Mouse (Mus musculus) cerebellum, adult (tissue): ENCODE data around the gene Gfra1.

ENCODE experiments used
- ATAC-seq: cut with Nextera tagmentation; 2 replicates; pipeline ENCODE4 v1.9.2; 2017; ENCODE audit warnings: mild to moderate bottlenecking, moderate library complexity, mixed read lengths; ENCODE audit not compliant: insufficient number of reproducible peaks, low FRiP score, low TSS enrichment

Gfra1 gene

DNA sequence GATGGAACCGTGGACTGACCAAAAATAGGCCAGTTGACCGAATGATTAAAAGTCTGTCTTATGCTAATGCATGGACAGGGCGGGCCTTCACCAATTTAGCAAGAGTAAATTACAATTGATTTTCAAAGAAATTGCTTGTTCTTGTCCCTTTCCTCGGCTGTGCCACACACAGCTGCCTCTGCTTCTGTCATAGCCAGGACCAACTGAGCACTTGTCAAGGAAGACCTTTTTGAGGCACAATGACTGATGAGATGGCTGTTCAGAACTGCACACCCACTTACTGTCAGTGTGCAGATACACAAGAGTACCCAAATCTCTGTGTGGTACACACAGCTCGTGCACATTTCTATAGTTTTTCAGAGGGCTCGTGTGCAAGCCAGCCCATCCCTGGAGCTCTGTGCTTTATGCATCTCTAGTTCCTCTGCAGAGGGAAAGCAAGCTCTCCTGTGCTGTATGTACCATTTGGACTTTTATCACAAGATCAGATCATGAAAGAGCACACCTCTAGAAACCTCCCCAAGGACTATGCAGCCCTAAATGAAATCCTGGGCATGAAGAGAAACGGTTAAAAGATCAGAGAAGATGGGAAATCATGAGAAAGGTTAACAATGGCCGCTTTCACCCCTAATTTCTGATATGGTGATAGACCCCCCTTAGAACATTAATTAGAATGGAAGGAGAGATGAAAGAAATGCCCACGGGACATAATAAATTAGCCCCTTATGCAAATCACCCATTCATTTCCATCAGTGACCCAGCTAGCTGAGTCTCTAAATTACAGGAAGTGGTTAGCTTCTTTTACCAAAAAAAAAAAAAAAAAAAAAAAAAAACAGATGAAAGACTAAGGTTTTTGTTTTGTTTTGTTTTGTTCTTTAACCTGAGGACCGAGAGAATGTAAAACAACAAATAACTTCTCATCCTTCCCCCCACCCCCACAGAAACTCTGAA lies 12.7 kb downstream of the Gfra1 start:
- no peak for ATAC-seq

- ATAC-seq: no peak
Observed at GRCm38 (mm10) chr19:58441785-58442184, 13.9 kb downstream of the Gfra1 start.

- ATAC-seq: no peak
Observed at GRCm38 (mm10) chr19:58441246-58441645, 14.5 kb downstream of the Gfra1 start.

GRCm38 (mm10) chr19:58438762-58439161 lies 16.9 kb downstream of the Gfra1 start:
- no peak for ATAC-seq

DNA sequence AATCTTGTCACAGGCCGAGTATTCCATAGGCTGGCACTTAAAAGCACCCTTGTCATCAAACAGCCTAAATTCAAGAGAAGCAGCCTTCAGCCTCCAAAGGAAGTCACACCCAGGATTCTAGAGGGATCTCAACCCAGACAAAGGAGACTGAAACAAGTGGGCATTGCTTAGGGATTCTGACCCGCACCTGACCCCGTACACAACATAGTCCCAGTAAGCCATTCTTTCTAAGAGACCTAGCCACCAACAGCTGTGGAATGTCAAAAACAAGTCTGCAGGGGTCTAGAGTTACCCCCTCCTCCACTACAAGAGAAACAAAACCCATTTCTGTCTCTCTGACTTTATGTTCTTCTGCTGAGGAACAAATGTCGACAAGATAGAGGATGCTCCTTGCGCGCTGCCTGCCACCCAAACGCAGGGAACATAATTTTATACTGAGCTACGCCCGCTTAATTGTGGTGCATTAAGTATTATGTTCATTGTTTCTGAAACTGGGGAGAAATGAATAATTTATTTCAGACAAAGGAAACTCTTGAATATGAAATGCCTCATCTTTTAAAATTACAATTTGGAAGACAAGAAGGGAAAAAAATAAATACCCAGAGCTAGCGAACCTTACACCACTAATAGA lies 18.2 kb downstream of the Gfra1 start:
- no peak for ATAC-seq

- no peak for ATAC-seq
Observed at GRCm38 (mm10) chr19:58436874-58437273, 18.8 kb downstream of the Gfra1 start.

DNA sequence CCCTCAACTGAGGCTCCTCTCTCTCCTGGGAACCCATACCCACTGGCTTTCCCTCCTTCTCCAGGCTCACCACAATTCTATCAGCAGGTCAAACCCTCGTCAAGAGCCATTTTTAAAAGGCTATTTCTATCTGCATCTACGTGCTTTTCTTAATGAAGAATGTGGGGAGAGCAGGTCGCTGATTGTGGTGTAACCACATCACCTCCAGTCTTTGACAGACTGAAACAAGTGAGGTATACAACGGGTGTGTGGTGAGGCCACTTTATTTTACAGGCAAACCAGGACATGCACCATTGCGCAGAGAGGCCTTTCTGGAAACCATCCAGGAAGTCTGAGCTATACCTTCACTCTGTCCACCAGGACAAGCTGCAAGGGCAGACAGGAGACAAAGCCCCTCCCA lies 19.8 kb downstream of the Gfra1 start:
- ATAC-seq: no peak

- ATAC-seq: no peak
Observed at GRCm38 (mm10) chr19:58432840-58433239, 22.9 kb downstream of the Gfra1 start.

- no peak for ATAC-seq
Observed at GRCm38 (mm10) chr19:58428546-58428945, 27.2 kb downstream of the Gfra1 start.

DNA sequence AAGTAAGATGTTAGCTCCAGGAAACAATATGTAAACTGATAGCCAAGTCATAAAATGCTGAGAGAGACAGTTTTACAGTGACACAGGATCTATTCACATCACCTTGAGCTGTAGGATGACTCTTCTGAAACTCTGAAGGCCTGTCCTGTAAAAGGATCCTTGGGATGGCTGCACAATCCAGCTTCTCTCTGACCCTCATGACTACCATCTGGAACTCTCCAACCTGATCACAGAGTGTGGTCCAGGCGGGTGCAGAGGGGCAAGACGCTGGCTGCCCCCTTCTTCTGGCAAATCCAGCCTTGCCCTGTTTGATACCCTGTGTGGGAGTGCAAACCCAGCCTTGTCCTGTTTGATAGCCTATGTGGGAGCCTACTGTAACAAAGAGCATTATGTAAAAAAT lies 28.4 kb downstream of the Gfra1 start:
- ATAC-seq: no peak

- no peak for ATAC-seq
Observed at GRCm38 (mm10) chr19:58424928-58425327, 30.8 kb downstream of the Gfra1 start.

- ATAC-seq: no peak
Observed at GRCm38 (mm10) chr19:58424179-58424578, 31.5 kb downstream of the Gfra1 start.

DNA sequence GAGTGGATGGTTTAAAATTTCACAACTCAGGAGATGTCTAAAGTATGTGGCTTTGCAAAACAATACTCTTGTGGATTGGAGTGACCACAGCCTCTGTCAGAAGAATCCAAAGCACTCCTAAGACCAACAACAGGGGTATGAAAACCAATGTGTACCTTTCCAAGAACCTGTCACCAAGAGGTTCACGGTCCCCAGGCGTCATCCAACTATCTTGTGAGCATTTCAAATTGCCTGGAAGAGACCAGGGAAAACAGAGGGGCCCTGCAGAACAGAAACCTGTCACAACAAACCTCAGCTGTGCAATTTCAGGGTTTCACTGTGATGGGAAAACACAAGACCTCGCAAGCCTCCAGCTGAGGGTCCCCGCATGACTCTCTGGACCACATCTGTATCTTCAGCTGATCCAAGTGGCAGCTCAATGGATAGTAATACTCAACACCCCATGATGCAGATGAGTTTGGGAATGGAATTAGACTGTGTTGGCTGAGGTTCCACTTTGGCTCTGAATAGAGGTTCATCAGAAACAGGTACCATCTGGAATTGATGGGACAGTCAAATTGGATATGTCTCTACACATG lies 32.7 kb downstream of the Gfra1 start:
- no peak for ATAC-seq

DNA sequence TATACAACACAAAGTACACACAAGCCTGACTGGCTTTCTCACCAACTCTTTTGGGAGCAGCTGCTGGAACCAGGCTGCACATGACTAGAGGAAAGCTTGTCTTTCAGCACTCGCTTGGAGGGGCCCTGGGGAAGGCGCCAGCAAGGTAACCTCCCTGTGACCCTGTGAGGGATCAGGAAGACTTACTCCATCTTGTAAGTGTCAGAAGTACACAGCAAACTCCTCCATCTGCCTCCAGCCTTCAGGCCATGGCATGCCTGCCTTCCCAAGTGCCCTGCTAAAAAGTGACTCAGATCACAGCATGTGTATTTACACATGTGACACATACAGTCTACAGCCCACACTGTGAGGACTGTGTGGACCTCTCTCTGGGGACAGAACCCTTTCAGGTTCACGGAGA lies 36.0 kb downstream of the Gfra1 start:
- no peak for ATAC-seq

GRCm38 (mm10) chr19:58419278-58419677 lies 36.4 kb downstream of the Gfra1 start:
- no peak for ATAC-seq

DNA sequence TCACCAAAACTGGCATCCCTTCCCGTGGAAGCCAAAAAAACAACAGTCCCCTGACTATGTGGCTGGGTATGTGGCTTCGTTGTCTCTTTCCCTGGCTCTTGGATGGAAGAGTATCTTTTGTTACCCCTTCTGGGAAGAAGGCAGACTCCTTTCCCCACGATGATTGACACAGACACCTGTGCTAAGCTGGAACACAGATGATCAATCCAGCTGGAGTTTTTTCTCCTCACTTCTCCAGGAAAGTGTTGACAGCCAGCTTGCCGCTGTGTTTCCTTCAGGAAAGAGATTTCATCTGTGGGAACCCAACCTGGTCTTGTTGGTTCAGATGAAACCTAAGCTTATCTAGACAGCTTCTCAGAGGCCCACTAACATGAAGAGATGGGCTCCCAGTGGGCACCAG lies 40.5 kb downstream of the Gfra1 start:
- no peak for ATAC-seq

- ATAC-seq: no peak
Observed at GRCm38 (mm10) chr19:58414733-58415132, 41.0 kb downstream of the Gfra1 start.

GRCm38 (mm10) chr19:58413290-58413689 lies 42.4 kb downstream of the Gfra1 start:
- ATAC-seq: no peak

DNA sequence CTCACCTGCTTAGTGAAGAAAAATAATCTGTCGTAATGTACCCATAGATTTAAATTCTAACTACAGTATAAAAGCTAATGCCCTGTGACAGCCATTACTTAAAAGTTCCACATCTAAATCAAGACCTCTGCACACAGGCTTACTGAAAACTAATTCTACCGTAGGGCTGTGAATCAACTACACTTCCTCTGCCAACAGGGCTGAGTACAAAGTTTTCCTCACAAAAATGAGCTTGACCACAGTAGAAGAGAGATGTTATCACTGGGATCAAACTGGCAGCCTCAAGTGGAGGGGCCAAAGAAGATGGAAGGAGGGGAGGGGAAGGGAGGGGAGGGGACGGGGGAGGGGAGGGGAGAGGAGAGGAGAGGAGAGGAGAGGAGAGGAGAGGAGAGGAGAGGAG lies 42.9 kb downstream of the Gfra1 start:
- no peak for ATAC-seq

DNA sequence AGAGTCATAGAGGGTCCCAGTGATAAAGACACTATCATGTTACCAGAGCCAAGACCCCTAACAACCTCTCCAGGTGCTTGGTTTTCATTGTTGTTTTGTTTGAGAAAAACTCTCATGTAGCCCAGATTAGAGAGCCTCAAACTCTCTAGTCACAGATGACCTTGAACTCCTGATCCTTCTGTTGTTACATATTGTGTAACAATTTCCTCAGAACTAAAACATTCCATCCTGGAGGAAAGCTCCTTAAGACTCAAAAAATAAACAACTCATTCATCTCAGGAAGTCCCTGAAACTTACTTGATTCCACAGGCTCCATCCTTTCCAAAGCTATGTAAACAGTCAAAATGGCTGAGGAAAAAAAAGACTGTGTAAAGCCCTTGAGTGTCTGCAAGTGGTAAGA lies 49.0 kb downstream of the Gfra1 start:
- no peak for ATAC-seq

DNA sequence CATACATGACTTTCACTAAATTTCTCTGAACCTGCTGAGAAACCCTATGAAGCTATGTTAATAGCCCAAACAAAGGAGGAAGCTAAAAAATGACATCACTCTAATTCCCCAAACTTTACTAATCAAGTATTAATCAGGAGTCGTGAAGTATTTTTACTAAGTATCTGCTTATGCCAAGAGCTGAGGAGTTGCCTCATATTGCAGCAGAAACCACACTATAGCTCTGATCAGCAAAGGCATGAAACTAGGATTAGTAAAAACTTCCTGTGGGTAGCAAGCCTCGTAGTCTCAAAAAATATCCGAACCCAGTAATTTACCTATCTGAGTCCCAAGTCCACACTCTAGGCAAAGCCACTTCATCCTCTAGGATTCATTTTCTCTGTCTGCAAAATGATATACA lies 55.5 kb downstream of the Gfra1 start:
- ATAC-seq: no peak
